Mouse (Mus musculus) cerebellum, postnatal 14 days (tissue): ENCODE measurements at regions not wholly inside any gene's neighbourhood (a gene's known extent, or its start where the extent isn't known, plus 50 kb on each side); places are given as distances from the start of the nearest gene placed in this dataset.

Source experiments
- DNase-seq, 2 experiments: peaks; one replicate each; pipeline ENCODE4 v3.0.0; 2021; ENCODE audit warnings: mixed read lengths in 2 of 2

- DNase-seq, result no peak
Observed at GRCm38 (mm10) chr14:87348825-87349224, 67.6 kb upstream of the Tdrd3 start.

DNA sequence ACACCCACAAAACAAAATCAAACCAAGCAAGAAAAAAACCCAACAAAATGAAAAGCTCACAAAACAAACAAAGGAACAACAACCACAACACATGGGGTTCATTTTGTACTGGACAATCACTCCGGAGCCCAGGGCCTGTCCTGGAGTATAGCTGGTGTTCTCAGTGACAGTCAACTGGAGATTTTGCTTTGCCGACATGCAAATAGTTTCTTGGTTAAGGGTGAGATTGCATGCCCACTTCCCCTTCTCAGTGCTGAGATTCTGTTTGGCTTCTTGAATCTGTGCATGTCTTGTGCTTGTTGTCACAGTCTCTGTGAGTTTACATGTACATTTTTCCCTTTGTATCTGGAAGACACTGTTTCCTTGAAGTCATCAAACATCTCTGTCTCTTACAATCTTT is 50.6 kb upstream of the Tdrd3 start:
- no peak for DNase-seq
